Comparison of ENCODE assay signal across 8 mouse cellular contexts in the genomic region with DNA sequence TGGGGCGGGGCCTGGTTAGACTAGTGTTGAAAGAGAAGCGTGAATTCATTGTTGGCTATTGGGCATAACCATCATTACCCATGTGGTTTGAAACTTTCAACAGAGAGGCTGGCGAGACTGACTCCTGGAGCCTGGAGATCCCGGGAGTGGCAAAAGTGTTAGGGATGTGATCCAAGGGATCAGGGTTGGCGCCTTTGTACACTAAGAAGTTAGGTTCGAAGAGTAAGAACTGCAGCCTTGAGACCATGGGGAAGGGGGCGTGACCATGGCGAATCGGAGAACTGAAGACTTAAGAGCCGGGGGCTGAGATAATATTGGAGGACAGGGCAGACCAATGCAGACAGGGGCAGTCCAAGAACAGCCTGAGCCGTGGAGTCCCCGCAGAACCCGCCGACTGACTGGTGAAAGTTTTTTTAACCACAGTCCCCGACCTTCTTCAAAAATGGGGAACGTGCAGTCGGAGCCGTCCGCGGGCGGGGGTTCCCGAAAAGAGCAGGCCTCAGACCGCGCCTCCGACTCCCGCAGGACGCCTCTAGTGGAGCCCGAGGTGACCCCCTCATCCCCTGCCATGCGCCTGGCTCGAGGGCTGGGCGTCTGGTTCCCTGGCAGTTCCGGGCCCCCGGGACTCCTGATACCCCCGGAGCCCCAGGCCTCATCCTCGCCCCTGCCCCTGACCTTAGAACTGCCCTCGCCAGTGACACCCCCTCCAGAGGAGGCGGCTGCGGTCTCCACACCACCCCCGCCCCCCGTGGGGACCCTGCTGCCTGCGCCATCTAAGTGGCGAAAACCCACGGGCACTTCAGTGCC. TPM values are rescaled to one million over a fixed set of nuclear protein-coding genes. Genes with fewer than 3 reads are reported as not detected.
DNase-seq lines count a peak whose midpoint lies in the region; ATAC-seq and TF ChIP-seq lines count a peak whose summit lies in the region.

No protein-coding gene starts in this region.

- H3K27ac ChIP-seq in kidney, adult 2 months (ENCODE audit: insufficient read depth, low read depth, low read length) = no peak overlapping the region
- no peak overlapping the region for H3K27ac ChIP-seq in forebrain, embryonic 14.5 days (ENCODE audit: low read depth, low read length)
- no peak overlapping the region for H3K27ac ChIP-seq in kidney, embryonic 16.5 days (ENCODE audit: low read length)

- ATAC-seq in forebrain, embryonic 14.5 days = no peak
- ATAC-seq in kidney, embryonic 16.5 days (ENCODE audit: low FRiP score, low TSS enrichment) = 0 out of 2 replicates have a peak, but pooled peaks have one; percentile 8
- peak; percentile 32 for ATAC-seq in megakaryocyte progenitor cell, adult 5-6 weeks (replicated peaks; ENCODE audit: poor library complexity)
- ATAC-seq in erythroid progenitor cell, adult 5-6 weeks (replicated peaks; ENCODE audit: low FRiP score, poor library complexity, severe bottlenecking) = no peak; the same call in none of the 2 replicates

- TF ChIP-seq POLR2A in kidney, adult 2 months (IDR thresholded peaks at IDR 0.05; ENCODE audit: low read depth, low read length) = no peak

- H3K9me3 ChIP-seq in forebrain, embryonic 14.5 days (replicated peaks; ENCODE audit: control insufficient read depth, low read length) = no peaks in the 10 kb centered on the region
- H3K9me3 ChIP-seq in kidney, embryonic 16.5 days (ENCODE audit: low read length) = no peaks in the 10 kb centered on the region

- H3K36me3 ChIP-seq in kidney, adult 2 months (ENCODE audit: control insufficient read depth, insufficient read depth, low read length) = peaks cover 3% of the 10 kb centered on the region
- H3K36me3 ChIP-seq in forebrain, embryonic 14.5 days (ENCODE audit: control insufficient read depth, insufficient read depth, low read length) = peaks cover 35% of the 10 kb centered on the region
- peaks cover 27% of the 10 kb centered on the region for H3K36me3 ChIP-seq in kidney, embryonic 16.5 days (ENCODE audit: insufficient read depth, low read length)

- H3K4me1 ChIP-seq in kidney, adult 2 months (ENCODE audit: control insufficient read depth, insufficient read depth, low read length) = peaks cover 10% of the 10 kb centered on the region
- H3K4me1 ChIP-seq in forebrain, embryonic 14.5 days (ENCODE audit: control insufficient read depth, insufficient read depth, low read length) = peaks cover 7% of the 10 kb centered on the region; the same call in 1 of the 2 replicates
- H3K4me1 ChIP-seq in kidney, embryonic 16.5 days (ENCODE audit: insufficient read depth, low read length) = peaks cover 27% of the 10 kb centered on the region

- no peaks in the 10 kb centered on the region for H3K27me3 ChIP-seq in kidney, adult 2 months (replicated peaks; ENCODE audit: control insufficient read depth, insufficient read depth, low read length)
- peaks cover 31% of the 10 kb centered on the region for H3K27me3 ChIP-seq in forebrain, embryonic 14.5 days (replicated peaks; ENCODE audit: control insufficient read depth, insufficient read depth, low read length)
- peaks cover 22% of the 10 kb centered on the region for H3K27me3 ChIP-seq in kidney, embryonic 16.5 days (ENCODE audit: insufficient read depth, low read length)

- TF ChIP-seq CTCF in kidney, adult 2 months (conservative IDR thresholded peaks at IDR 0.05; ENCODE audit: insufficient read depth, insufficient read length, low read depth, low read length) = no peak

- WGBS in kidney, adult 2 months = 2% methylated on average over 43 of the region's 43 CpGs
- 2% methylated on average over 40 of the region's 43 CpGs for WGBS in forebrain, embryonic 14.5 days
- WGBS in kidney, embryonic 16.5 days = 1% methylated on average over 43 of the region's 43 CpGs

- peak overlapping the region; percentile 64 for H3K4me3 ChIP-seq in kidney, adult 2 months (ENCODE audit: insufficient read depth, low read depth, low read length)
- H3K4me3 ChIP-seq in forebrain, embryonic 14.5 days (ENCODE audit: low read depth, low read length) = peak overlapping the region; percentile 66
- peak overlapping the region; percentile 70 for H3K4me3 ChIP-seq in kidney, embryonic 16.5 days (ENCODE audit: low read length)

- H3K9ac ChIP-seq in forebrain, embryonic 14.5 days (ENCODE audit: low read length) = peak overlapping the region; percentile 8; the same call in 1 of the 2 replicates
- H3K9ac ChIP-seq in kidney, embryonic 16.5 days (replicated peaks; ENCODE audit: low read length) = peak overlapping the region; percentile 71

- peak overlapping the region; percentile 75 for H3K4me2 ChIP-seq in forebrain, embryonic 14.5 days (ENCODE audit: low read length)
- peak overlapping the region; percentile 62 for H3K4me2 ChIP-seq in kidney, embryonic 16.5 days (replicated peaks; ENCODE audit: low read depth, low read length)

- DNase-seq in kidney, adult 2 months = no peak
- DNase-seq in kidney, adult 9 months = no peak
- peak; percentile 75 for DNase-seq in NIH3T3 (ENCODE audit: low read depth)
- no peak for DNase-seq in forebrain, embryonic 14.5 days (ENCODE audit: low spot score)
- no peak for DNase-seq in adipocyte (ENCODE audit: low spot score)

RNA-seq across cellular contexts. Expression of gene Spred3, which starts 0.7 kb away (rescaled TPM):
- polyA plus RNA-seq in kidney, adult 2 months (2012; rRNA removed) = 1.8 and 2.6 TPM in 2 replicates
- polyA plus RNA-seq in forebrain, embryonic 14.5 days (2014; fragmentation: Nextera tagmentation; extraction: Ambion mirVana) = 4.4 and 5.5 TPM in 2 replicates
- 3.4 and 4.6 TPM in 2 replicates for polyA plus RNA-seq in kidney, embryonic 16.5 days (2015; fragmentation: Nextera tagmentation; extraction: Ambion mirVana)
- total RNA-seq in megakaryocyte progenitor cell, adult 5-6 weeks (2015) = 0.56 and 2.3 TPM in 2 replicates
- total RNA-seq in megakaryocyte progenitor cell, adult 5-6 weeks (2017) = 0.91 and 2.4 TPM in 2 replicates
- total RNA-seq in erythroid progenitor cell, adult 5-6 weeks (2015; ENCODE audit: low replicate concordance) = 0.72 and 3.4 TPM in 2 replicates
- 1.3 and 3.0 TPM in 2 replicates for total RNA-seq in erythroid progenitor cell, adult 5-6 weeks (2017; ENCODE audit: low replicate concordance)

RNA-seq across cellular contexts. Expression of gene Ggn, which starts 0.9 kb away (rescaled TPM):
- polyA plus RNA-seq in kidney, adult 2 months (2012; rRNA removed) = 0.38 and 0.94 TPM in 2 replicates
- 0.14 and 0.36 TPM in 2 replicates for polyA plus RNA-seq in forebrain, embryonic 14.5 days (2014; fragmentation: Nextera tagmentation; extraction: Ambion mirVana)
- polyA plus RNA-seq in kidney, embryonic 16.5 days (2015; fragmentation: Nextera tagmentation; extraction: Ambion mirVana) = 0.94 and 1.0 TPM in 2 replicates
- total RNA-seq in megakaryocyte progenitor cell, adult 5-6 weeks (2015) = 0.76 and 1.2 TPM in 2 replicates
- 0.17 and 0.47 TPM in 2 replicates for total RNA-seq in megakaryocyte progenitor cell, adult 5-6 weeks (2017)
- not detected in 2 replicates for total RNA-seq in erythroid progenitor cell, adult 5-6 weeks (2015; ENCODE audit: low replicate concordance)
- not detected in 2 replicates for total RNA-seq in erythroid progenitor cell, adult 5-6 weeks (2017; ENCODE audit: low replicate concordance)

RNA-seq across cellular contexts. Expression of gene Psmd8, which starts 9.5 kb away (rescaled TPM):
- polyA plus RNA-seq in kidney, adult 2 months (2012; rRNA removed) = 178 and 204 TPM in 2 replicates
- polyA plus RNA-seq in forebrain, embryonic 14.5 days (2014; fragmentation: Nextera tagmentation; extraction: Ambion mirVana) = 337 and 364 TPM in 2 replicates
- polyA plus RNA-seq in kidney, embryonic 16.5 days (2015; fragmentation: Nextera tagmentation; extraction: Ambion mirVana) = 270 and 282 TPM in 2 replicates
- 169 and 191 TPM in 2 replicates for total RNA-seq in megakaryocyte progenitor cell, adult 5-6 weeks (2015)
- 160 and 176 TPM in 2 replicates for total RNA-seq in megakaryocyte progenitor cell, adult 5-6 weeks (2017)
- 85.4 and 103 TPM in 2 replicates for total RNA-seq in erythroid progenitor cell, adult 5-6 weeks (2015; ENCODE audit: low replicate concordance)
- 66.3 and 68.3 TPM in 2 replicates for total RNA-seq in erythroid progenitor cell, adult 5-6 weeks (2017; ENCODE audit: low replicate concordance)

RNA-seq across cellular contexts. Expression of gene Fam98c, which starts 14.9 kb away (rescaled TPM):
- polyA plus RNA-seq in kidney, adult 2 months (2012; rRNA removed) = 31.4 and 35.8 TPM in 2 replicates
- polyA plus RNA-seq in forebrain, embryonic 14.5 days (2014; fragmentation: Nextera tagmentation; extraction: Ambion mirVana) = 17.3 and 18.0 TPM in 2 replicates
- 20.0 and 20.4 TPM in 2 replicates for polyA plus RNA-seq in kidney, embryonic 16.5 days (2015; fragmentation: Nextera tagmentation; extraction: Ambion mirVana)
- total RNA-seq in megakaryocyte progenitor cell, adult 5-6 weeks (2015) = 19.4 and 24.1 TPM in 2 replicates
- total RNA-seq in megakaryocyte progenitor cell, adult 5-6 weeks (2017) = 22.6 and 23.4 TPM in 2 replicates
- 6.3 and 13.3 TPM in 2 replicates for total RNA-seq in erythroid progenitor cell, adult 5-6 weeks (2015; ENCODE audit: low replicate concordance)
- total RNA-seq in erythroid progenitor cell, adult 5-6 weeks (2017; ENCODE audit: low replicate concordance) = 2.2 and 2.7 TPM in 2 replicates

RNA-seq across cellular contexts. Expression of gene Rasgrp4, which starts 36.3 kb away (rescaled TPM):
- 1.9 and 2.7 TPM in 2 replicates for polyA plus RNA-seq in kidney, adult 2 months (2012; rRNA removed)
- 0.47 and 0.99 TPM in 2 replicates for polyA plus RNA-seq in forebrain, embryonic 14.5 days (2014; fragmentation: Nextera tagmentation; extraction: Ambion mirVana)
- polyA plus RNA-seq in kidney, embryonic 16.5 days (2015; fragmentation: Nextera tagmentation; extraction: Ambion mirVana) = 0.66 and 0.84 TPM in 2 replicates
- 1.8 and 3.3 TPM in 2 replicates for total RNA-seq in megakaryocyte progenitor cell, adult 5-6 weeks (2015)
- 1.5 and 7.2 TPM in 2 replicates for total RNA-seq in megakaryocyte progenitor cell, adult 5-6 weeks (2017)
- 3.4 and 7.2 TPM in 2 replicates for total RNA-seq in erythroid progenitor cell, adult 5-6 weeks (2015; ENCODE audit: low replicate concordance)
- total RNA-seq in erythroid progenitor cell, adult 5-6 weeks (2017; ENCODE audit: low replicate concordance) = 1.9 and 3.5 TPM in 2 replicates

Comparison
In these comparisons a context has a peak if more than half of its experiments do, and no peak if none do; other contexts are left out.
1. ATAC-seq: peak in kidney, embryonic 16.5 days (single experiment) and megakaryocyte progenitor cell, adult 5-6 weeks (single experiment); none in forebrain, embryonic 14.5 days (single experiment) and erythroid progenitor cell, adult 5-6 weeks (single experiment).
2. Peak in every context shown above with its lines, with median percentiles within 50 percentile points of each other: H3K4me3 ChIP-seq.